Mouse (Mus musculus) adrenal gland, adult 2 months (tissue): ENCODE data around the gene Rala. TPM values are rescaled to one million over a fixed set of nuclear protein-coding genes. Genes with fewer than 3 reads are reported as not detected.
A peak's percentile ranks its signal among the peaks of the same experiment; 100 is the strongest.
"Not testable (repeated sequence)": the region's sequence is repeated elsewhere in the genome, so short reads cannot be mapped to it uniquely, and the experiment has no call there.

Source experiments
- DNase-seq: peaks from one replicate; pipeline ENCODE4 v3.0.0; 2021
- long read RNA-seq: library from polyadenylated mRNA; stranded (forward); transcript quantifications from one replicate; pipeline ENCODE4 v2.0.0, GENCODE M21; 2021
- polyA plus RNA-seq: library from polyadenylated mRNA; depleted of rRNA; stranded (reverse); fragments of >200 nt; gene quantifications from 2 replicates; pipeline ENCODE4 v1.2.3, GENCODE M21; 2012; rRNA removed
- total RNA-seq, 2 experiments: library from RNA; stranded (reverse); gene quantifications; 2 replicates each; pipeline ENCODE4 v1.2.3; 2021

Rala gene
- total RNA-seq: 10 to 100 TPM; 55.0 to 70.7 TPM
- 22.2 and 22.8 TPM in 2 replicates for polyA plus RNA-seq
- long read RNA-seq, transcript Rala-201 (5 exons, 2,688 nt): major isoform, 107 of 114 reads
- long read RNA-seq, partial matches to known transcripts: 6 of 114 reads
- long read RNA-seq, other reads (novel, unspliced or antisense): 1 of 114 reads

DNA sequence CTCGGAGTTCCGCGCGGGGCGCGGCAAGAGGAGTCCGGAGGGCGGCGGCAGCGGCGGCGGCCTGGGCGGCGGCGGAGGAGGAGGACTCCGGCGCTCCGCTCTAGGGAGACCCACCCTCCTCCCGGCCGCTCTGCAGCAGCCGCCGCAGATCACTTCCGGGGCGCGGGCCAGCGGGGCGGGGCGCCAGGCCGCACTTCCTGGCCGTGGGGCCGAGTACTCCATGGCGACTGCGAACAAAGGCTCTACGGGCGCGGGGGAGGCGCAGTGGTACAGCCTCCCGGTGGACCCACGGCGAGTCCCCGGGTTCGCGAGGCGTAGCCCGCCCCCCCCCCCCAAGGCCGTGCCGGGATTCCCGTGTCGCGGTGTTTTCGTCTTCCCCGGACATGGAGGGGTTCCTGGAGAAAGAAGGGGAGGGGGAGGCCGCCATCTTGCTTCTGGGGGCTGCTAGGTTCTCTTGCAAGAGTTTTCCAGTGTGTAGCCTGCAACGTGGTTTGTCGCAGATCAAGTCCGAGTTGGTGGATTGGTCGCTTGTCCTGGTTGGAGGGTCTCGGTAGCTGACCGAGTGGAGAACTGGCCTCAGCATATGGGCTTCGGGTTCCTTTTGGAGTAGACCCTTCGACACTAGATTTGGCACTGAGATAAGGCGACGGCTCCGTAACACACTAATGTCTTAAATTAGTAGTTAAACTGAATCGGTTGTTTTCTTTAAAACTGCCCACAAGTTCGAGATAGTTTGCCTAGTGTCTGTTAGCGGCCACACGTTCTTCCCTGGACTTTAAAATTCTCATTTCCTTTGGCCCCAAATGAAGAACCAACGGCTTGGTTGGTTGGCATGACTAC lies at the start of gene Rala:
Rala (minus strand) TSS at position 162 of the 840 bp plus-strand sequence.
- peak; percentile 97 for DNase-seq

DNA sequence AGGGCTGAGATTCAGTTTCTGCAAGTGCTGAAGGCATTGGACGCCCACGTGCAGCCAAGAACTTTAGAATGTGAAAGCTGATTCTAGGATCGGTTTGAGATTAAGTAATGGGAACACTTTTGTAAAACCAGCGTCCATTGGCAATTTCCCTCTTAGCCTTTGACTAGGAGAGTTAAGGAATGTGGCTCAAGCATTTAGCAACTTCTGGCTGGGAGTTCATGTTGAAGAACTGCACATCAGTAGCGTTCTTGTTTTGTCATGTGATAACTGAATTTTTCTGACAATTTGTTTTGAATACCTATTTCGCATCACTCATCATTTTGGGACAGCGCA lies 49.4 kb upstream of the Rala start:
- no peak for DNase-seq

DNA sequence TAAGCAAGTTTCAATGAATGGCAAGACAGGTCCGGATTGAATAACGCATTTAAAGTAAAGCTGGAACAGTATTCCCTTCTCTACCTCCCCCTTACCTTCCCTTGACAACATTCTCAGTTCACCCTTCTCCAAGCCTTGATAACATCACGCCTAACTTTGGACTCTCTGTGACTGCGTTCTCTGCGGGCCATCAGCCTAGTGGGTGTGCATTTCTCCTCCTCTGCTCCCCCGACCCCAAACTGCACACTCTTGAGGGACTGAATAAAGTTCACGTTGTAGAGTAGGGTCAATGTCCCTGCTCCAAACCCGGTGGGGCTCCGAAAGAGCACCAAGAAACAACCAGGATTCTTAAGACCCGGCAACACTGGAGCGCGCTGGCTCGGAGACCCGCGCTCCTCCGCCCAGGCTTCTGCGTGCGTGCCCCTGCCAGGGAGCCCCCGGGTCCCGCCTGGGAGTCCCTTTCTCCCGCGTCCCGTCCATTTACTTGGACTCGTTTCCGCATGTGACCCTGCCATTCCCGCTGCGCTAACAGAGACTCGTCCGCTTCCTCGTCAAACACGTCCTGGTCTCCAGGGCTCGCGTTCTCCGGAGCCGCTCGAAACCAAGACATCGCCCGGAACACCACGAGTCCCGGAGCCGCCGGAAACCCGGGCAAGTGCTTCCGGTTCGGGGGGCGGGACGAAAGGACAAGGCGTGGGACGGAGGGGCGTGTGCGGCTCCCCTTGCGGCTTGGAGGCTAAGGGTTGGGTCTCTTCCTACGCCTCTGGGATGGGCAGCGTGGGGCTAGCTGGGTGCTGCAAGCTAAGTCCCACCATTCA lies 48.9 kb upstream of the Rala start, which contains the start of gene Yae1d1:
Yae1d1 (minus strand) TSS at position 653 of the 818 bp plus-strand sequence.
- peak; percentile 94 for DNase-seq

DNA sequence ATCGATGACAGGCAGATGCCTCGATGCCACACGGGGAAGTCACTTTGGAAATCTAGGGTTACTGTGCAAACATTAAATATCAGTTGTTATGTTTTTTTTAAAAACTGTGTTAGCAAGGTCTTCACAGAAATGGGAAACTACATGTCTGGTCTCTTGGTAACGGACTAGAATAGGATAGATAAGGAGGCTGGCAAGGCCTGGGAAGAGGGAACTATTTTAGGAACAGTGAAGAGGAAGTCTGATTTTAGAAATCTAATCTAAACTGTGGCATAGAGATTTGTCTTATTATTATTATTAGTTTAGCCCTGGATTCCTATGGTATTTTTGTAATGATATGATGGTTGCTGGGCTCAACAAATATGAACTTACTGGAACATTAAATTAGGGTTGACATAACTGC lies 48.0 kb upstream of the Rala start:
- no peak for DNase-seq

DNA sequence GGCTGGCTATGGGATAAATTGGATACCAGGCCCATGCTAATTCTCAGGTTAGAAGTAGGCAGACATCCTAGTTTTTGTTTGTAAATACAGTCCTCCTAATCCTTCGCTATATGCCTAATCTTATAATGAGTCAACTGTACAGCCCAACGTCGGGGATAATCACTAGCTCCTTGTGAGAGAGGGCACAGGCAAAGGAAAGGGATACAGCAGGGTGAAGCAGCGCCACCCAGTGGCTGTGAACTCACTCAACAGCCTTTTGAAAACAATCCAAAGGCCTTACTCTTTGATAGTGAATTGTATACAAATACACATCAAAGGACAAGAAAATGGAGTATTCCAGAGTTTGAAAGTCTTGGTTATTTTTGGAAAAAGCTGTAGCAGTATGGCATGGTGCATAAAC lies 39.2 kb upstream of the Rala start:
- DNase-seq: peak; percentile 69

DNA sequence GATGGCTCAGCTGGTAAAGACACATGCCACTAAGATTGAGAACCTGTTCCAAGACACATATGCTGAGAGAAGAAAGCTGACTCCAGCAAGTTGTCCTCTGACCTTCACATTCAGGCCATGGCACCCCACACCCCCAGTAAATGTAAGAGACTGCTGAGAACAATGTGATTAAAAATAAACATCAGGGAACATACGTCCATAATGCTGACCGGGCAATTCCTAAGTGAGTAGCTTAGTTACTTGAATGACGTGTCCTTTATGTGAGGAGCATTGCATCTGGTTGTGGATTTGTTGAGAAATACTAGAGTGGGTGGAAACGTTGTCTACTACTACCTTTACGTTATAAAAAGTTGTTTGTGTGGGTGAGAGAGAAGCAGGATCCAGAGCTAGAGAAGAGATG lies 38.6 kb upstream of the Rala start:
- no peak for DNase-seq

DNA sequence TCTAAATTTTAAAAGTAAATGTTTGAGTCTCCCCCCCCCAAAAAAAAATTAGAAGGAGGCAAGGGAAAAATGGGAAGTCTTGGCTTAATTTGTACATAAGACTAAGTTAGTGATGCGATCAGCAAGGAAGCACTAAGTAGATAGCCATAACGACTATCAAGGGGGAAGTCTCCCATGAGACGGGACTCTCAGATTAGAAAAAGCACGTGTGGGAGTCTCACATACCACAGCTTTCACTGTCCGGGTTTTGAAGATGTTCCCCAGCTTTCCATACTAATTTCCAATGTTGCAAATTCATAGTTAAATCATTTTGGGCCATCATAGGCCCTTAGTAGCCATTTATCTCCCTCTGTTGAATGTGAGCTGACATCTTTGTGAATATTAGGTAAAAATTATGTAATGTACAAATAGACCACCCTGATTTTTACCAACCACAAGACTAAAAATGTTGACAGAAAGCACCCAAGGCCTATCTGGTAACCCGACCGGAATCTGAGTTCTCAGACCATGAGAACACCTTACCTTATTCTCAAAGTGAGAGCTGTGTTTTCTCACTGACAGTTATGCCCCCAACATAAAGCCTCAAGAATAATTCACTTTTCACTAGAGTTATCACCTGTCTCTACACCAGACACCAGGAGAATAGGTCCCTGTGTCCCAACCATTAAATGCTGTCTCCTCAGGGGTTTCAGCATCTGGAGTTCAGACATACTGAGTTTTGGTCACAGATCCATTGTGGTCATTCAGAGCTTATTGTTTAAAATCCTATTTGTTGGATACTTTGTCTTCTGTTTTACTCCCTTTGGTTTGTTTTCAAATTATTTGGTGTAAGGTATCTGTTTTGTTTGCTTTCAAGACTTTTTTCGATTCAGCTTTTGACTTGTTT lies 33.1 kb upstream of the Rala start:
- DNase-seq: no peak

DNA sequence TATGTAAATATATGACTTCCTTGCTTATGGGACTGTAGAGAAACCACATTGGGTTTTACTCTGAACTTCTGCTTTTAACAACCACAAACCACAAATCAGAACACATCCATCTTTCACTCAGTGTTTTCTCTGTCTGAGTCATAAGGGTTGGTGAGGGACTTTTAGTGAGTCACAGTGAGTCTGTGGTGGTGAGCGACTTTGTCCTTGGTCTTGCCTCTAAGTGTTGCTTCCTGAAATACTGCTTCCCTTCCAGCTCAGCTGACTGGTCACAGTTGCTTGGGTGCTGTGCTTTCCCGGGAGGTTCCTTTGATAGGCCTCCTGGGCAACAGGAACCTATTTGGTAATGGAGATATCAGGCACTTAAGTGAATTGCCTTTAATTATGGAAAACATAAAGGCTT lies 31.9 kb upstream of the Rala start:
- DNase-seq: peak; percentile 82

DNA sequence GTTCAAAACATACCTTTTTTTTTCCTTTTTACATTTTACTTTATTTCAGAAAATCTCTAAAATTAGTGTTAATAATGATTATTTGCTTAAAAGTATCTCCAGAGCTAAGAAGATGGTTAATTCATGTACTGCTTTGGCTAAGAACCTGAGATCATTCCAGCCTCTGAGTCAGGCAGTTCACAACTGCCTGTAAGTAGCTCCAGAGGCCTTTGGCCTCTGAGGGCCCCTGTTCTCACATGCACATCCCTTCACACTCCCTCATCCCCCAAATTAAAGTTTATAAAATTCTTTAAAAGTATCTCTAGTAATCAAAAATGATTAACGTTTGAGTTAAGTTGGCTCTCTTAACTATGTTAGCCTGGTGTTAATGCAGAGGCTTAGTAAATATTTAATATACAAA lies 31.4 kb upstream of the Rala start:
- DNase-seq: no peak

DNA sequence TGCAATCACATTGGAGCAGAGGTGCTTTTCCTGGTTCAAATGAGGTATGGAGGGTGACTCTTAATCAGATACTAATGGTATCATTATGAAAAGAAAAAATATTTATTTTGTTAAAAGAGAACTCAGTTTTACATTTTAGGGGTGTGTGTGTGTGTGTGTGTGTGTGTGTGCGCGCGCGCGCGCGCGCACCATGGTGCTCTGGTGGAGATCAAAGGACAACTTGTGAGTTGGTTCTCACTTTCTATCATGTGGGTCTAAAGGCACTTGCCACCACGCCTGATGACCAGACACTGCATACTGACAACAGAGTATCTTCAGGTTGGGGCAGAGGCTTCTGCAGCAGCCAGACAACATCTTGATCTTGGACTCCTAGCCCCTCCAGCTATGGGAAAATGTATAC lies 30.7 kb upstream of the Rala start:
- no peak for DNase-seq

DNA sequence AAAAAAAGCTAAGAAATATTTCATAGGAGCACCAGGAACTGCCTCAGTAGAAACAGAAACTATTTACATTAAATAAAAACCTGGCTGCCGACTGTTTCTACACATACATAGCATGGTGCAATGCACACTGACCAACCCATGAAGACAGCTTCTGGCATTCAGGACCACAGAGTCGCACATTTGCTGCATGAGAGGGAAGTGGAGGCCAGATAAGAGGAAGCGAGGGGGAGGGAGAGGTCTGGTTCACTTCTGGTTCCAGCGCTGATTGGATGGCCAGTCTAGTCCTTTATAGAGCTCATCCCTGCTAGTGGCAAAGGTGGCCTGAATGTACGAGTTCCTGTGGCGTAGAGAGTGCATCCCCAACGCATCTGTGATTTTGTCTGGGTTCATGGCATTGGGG lies 16.6 kb upstream of the Rala start:
- DNase-seq: no peak

DNA sequence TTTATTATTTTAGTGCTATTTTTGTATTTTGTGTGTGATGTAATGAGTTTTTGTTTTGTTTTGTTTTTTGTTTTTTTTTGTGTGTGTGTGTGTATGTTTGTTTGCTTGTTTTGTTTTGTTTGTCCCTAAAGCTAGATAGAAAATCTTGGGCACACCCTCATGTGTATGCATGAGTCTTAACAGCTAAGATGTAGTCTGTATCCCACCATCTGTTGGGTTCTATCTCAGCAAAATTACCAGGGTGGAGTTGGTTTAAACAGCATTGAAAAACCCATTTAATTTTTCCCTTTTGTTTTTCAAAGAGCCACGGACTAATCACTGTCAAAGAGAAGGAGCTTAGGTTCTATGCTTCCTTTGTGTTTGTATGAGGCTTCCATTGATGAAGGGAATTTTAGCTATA lies 10.2 kb upstream of the Rala start:
- no peak for DNase-seq

DNA sequence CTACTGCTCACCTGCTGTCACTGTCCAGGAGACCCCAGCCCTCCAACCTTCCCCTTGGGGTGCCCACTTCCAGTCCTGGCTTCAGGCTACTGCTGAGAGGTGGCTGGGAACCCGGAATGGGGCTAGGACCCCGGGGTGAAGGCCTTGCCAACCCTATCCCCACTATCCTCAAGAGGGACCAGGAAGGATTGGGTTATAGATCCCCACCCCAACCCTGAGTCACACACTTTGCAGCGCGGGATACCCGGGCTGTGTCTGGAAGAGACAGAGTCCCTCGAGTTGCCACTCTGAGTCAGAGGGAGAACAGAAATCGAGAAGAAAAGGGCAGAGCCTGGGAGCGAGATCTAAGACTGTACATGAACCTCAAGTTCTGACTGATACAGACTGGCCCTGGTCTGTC lies 6.5 kb upstream of the Rala start:
- not testable (repeated sequence) for DNase-seq

DNA sequence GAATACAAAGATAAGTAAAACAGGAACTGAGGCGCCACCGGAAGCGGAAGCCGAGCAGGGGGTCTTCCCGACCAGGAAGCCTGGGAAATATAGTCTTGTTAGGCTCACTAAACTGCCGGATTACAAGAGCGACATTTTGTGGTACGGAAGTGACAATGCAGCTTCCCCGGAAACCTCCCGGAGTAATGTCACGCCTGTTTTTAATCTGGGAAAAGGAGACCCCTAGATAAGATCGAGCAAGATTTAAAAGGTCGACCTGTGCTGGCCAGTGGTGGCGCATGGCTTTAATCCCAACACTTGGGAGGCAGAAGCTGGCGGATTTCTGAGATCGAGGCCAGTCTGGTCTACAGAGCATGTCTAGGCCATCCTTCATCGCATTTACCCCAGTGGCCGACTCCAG lies 5.5 kb upstream of the Rala start:
- DNase-seq: no peak

DNA sequence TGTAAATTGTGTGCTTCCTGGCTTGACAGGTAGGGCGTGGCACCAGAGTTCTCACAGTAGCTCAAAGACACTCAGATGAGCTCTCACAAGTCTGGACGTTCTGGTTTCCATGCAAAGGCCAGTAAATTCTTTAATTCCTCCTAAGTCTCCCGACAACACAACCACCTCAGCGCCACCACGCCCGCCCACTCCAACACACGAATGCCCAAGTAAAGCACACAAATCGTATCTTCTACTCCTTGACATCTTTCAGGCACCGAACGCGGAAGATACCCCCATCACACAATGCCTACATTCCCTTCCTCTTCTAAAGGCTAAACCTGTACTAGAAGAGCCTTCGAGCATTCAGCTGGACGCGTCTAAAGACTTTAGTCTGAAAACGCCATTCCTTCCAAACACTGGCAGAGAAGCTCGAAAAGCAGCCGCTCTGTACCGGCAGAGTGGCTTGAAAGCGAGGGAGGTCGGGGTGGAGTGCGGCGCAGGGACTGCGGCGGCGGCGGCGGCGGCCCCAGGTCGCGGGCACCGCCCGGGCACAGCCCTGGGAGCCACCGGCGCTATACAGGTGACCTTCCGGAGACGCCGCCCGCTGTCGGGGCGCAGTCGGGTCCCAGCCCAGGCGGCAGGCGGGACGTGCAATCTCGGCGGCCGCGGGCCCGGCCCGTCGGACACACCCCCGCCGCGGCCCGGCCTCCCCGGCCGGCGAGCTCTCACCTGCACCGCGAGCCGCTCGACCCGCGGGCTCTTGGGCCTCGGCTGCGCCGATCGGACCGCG lies 547 bp downstream of the Rala start:
- no peak for DNase-seq

DNA sequence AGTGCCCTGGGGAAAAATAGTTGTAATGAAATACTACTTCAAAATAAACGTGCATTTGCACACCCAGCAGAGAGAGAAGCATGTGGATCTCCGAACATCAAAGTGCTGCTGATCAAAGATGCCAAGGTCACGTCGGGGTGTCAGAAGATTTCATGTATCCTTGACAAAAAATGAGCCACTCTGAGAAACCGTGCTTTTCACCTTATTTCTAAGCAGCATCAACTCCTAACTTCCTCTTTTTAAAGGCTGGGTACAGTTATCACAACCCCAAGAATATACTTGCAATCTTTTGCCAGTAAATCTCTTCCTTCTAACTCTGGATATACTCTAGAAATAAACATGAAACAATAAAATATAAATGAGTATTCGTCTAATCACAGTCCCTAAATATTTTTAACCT lies 1.7 kb downstream of the Rala start:
- DNase-seq: peak; percentile 53

DNA sequence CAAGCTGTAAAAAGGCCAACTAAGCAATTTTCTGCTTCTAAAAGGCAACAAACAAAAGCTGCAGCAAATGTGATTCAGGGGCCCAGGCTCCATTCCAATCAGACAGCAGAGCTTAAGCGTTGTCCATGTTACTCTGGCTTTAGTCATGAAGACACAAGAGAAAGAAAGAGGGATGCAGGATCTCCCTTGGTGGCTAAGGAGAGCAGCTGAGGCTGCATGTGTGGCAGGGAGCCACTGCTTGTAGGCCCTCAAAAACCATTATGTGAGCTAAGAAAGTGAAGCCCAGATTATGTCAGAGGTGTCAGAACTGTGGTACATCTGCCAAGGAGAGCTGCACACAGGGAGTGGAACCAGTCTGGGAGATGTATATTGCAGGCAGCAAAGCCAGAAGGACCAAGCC lies 36.7 kb downstream of the Rala start:
- DNase-seq: no peak

DNA sequence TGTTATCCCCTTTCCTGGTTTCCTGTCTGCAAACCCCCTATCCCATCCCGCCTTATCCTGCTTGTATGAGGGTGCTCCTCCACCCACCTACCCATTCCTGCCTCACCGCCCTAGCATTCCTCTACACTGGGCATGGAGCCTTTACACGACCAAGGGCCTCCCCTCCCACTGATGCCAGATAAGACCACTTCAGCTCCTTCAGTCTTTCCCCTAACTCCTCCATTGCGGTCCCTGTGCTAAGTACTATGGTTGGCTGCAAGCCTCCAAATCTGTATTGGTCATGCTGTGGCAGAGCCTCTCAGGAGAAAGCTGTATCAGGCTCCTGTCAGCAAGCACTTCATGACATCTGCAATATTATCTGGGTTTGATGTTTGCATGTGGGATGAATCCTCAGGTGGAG lies 42.6 kb downstream of the Rala start:
- no peak for DNase-seq

DNA sequence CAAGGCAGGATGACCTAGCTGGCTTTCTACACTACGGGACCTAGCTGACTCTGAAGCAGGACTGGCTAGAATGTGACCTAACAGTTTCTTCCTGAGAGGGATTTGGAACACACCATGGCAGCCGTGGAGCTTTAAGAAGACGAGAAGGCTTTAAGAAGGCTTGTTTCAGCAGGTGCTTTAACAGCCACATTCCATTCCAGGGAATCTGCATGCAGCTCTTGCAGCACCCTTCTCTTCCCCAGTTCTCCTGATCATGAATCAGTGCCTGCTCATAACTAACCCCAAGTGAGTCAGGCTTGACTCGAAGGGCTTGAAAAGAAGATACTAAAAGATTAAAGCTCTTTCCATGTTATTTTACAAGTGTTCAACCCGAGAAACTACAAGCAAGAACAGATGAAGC lies 43.4 kb downstream of the Rala start:
- DNase-seq: peak; percentile 30

DNA sequence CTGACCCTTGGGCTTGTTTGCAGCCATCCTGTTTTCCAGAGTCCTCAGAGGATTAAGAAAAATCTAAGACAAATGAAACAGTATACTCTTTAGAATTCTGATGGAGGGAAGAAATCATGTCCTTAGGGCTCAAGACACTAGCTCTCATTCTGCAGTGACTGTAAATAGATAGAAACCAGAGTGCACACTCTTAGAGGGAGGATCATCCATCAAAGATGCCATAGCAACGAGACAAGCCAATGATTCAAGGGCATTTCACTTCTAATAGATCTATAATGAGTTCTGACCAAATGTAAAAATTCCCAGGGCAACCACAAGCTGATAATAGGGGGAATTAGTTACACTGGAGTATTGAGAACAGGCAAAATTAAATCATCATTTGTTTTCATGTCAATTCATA lies 47.0 kb downstream of the Rala start:
- DNase-seq: no peak

DNA sequence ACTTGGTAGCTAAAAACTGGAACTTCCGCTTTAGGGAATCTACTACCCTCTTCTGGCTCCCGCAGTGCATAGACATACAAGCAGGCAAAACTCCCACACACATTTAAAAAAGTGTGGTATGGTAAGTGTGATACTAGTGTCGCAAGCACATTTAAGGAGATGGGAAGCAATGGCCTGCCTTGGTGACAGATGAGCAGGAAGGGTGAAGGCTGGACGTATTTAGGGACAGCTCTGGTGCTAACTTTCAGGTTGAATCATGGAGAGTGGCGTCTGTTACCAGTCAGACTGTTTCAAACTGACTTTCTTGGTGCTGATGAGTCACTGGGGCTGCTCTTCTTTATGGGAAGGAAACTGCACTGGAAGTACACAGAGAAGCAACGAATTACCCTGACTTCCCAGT lies 52.5 kb downstream of the Rala start:
- DNase-seq: no peak
